In the genomic region with DNA sequence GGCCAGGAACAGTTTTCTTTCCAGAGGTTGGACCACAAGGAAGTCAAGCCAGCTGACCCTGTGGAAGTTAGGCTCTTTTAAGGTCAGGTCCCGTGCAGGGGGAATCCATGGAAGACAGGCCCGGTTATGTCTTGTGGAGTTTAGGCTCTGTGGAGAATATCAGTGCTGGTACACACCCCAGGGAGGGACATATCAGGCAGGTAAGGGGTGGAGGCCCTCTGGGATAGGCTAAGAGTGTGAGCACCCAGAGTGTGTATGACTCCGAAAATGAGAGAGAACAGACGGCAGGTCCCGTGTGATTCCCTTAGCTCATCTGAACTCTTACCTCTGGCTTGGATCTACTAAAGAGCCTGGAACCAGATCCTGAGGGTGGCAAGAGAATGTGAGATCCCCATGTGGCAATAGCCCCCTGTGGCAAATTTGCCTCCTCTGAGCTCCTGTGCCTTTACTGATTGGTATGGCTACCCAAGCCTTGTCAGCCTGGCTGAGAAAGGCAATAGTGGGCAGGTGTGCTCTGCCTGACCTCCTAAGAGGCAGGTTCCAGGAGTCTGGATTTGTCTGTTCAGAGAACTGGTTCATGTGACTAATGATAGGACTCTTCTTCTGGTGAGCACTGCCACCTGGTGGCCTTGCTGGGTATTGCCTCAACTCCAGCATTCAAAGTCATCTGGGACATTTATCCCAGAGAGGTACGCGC, we compare ENCODE assay signal across 9 mouse cellular contexts. TPM values are rescaled to one million over a fixed set of nuclear protein-coding genes. Genes with fewer than 3 reads are reported as not detected.
DNase-seq lines count a peak whose midpoint lies in the region; ATAC-seq and TF ChIP-seq lines count a peak whose summit lies in the region.
"Had no signal": no experiment of that assay in that cellular context is flagged by ENCODE, and none has a peak within 500 bp of the region (broad histone marks: within the 10 kb centered on the region; RNA-seq: fewer than 3 reads in every experiment).

No protein-coding gene starts in this region.

- no peak overlapping the region for H3K4me3 ChIP-seq in ES-E14 (ENCODE audit: insufficient read depth in 1 of 2, low read depth in 1 of 2, low read length in 2 of 2, poor library complexity in 1 of 2, severe bottlenecking in 1 of 2)
- H3K4me3 ChIP-seq in forebrain, embryonic 13.5 days = no peak overlapping the region
- no peak overlapping the region for H3K4me3 ChIP-seq in hindbrain, embryonic 11.5 days (ENCODE audit: low read depth, low read length)
- H3K4me3 ChIP-seq: limb, embryonic 15.5 days had no signal

- H3K36me3 ChIP-seq in ES-E14 (ENCODE audit: control insufficient read depth, insufficient read depth, low read length, poor library complexity, severe bottlenecking) = no peaks in the 10 kb centered on the region
- H3K36me3 ChIP-seq in forebrain, embryonic 13.5 days (ENCODE audit: poor library complexity, severe bottlenecking) = no peaks in the 10 kb centered on the region
- no peaks in the 10 kb centered on the region for H3K36me3 ChIP-seq in hindbrain, embryonic 11.5 days (ENCODE audit: control insufficient read depth, insufficient read depth, low read length)
- H3K36me3 ChIP-seq: limb, embryonic 15.5 days had no signal

- no peak overlapping the region for H3K27ac ChIP-seq in ES-E14 (ENCODE audit: insufficient read depth, low read depth, low read length, poor library complexity, severe bottlenecking)
- no peak overlapping the region for H3K27ac ChIP-seq in forebrain, embryonic 13.5 days
- H3K27ac ChIP-seq in hindbrain, embryonic 11.5 days (ENCODE audit: low read depth, low read length) = no peak overlapping the region
- H3K27ac ChIP-seq: limb, embryonic 15.5 days had no signal

- H3K27me3 ChIP-seq in forebrain, embryonic 13.5 days = no peaks in the 10 kb centered on the region
- no peaks in the 10 kb centered on the region for H3K27me3 ChIP-seq in hindbrain, embryonic 11.5 days (ENCODE audit: control insufficient read depth, insufficient read depth, low read length)

- H3K9me3 ChIP-seq in ES-E14 (ENCODE audit: control insufficient read depth, insufficient read depth, low read depth, low read length) = no peaks in the 10 kb centered on the region
- H3K9me3 ChIP-seq in forebrain, embryonic 13.5 days (replicated peaks) = no peaks in the 10 kb centered on the region
- no peaks in the 10 kb centered on the region for H3K9me3 ChIP-seq in hindbrain, embryonic 11.5 days (ENCODE audit: control insufficient read depth, low read length)
- H3K9me3 ChIP-seq: limb, embryonic 15.5 days had no signal

- in situ Hi-C loops in ES-E14 (cut with MboI; ENCODE audit: low sequenced_read_pairs in 2 of 2, unreplicated experiment in 2 of 2) = loop anchor here in 1 of 2 experiments (25.0 kb wide), 1 partner anchor 260 kb away; no protein-coding TSS in a partner anchor

- no peak overlapping the region for H3K9ac ChIP-seq in ES-E14 (ENCODE audit: insufficient read depth, low read depth, low read length, poor library complexity, severe bottlenecking)
- H3K9ac ChIP-seq in forebrain, embryonic 13.5 days = no peak overlapping the region
- H3K9ac ChIP-seq in hindbrain, embryonic 11.5 days (ENCODE audit: low read depth, low read length) = no peak overlapping the region
- H3K9ac ChIP-seq: limb, embryonic 15.5 days had no signal

- DNase-seq in ES-E14 (ENCODE audit: low read depth, low spot score) = peak; percentile 86
- DNase-seq in c-Kit-positive CD71-negative TER-119-negative erythroid progenitor cells, embryonic 14.5 days (ENCODE audit: low read depth) = peak; percentile 64
- peak; percentile 92 for DNase-seq in hindbrain, embryonic 11.5 days (ENCODE audit: low spot score)
- DNase-seq in layer of hippocampus, postnatal 14 days (ENCODE audit: low spot score in 2 of 2) = peak; percentile 88 to 92
- peak; percentile 80 for DNase-seq in lung, postnatal 14 days
- DNase-seq in retina, postnatal 1 day = peak; percentile 86
- peak; percentile 40 to 57 for DNase-seq in thymus, postnatal 36 days

- ATAC-seq in forebrain, embryonic 13.5 days = peak; percentile 75
- ATAC-seq in hindbrain, embryonic 11.5 days (ENCODE audit: low FRiP score) = peak; percentile 61

- WGBS in forebrain, embryonic 13.5 days = 59% methylated on average over 7 of the region's 7 CpGs
- WGBS in hindbrain, embryonic 11.5 days = 61% methylated on average over 7 of the region's 7 CpGs

- peaks cover 0 to 1% of the 10 kb centered on the region in 2 experiments; a peak in 2 of 4 replicates for H3K4me1 ChIP-seq in ES-E14 (ENCODE audit: control insufficient read depth in 2 of 2, insufficient read depth in 2 of 2, low read length in 2 of 2, poor library complexity in 1 of 2)
- H3K4me1 ChIP-seq in forebrain, embryonic 13.5 days = no peaks in the 10 kb centered on the region
- H3K4me1 ChIP-seq in hindbrain, embryonic 11.5 days (replicated peaks; ENCODE audit: control insufficient read depth, insufficient read depth, low read length) = 0 out of 2 replicates have a peak, but pooled peaks cover 4% of the 10 kb centered on the region
- H3K4me1 ChIP-seq: limb, embryonic 15.5 days had no signal

- H3K4me2 ChIP-seq in forebrain, embryonic 13.5 days = no peak overlapping the region
- no peak overlapping the region for H3K4me2 ChIP-seq in hindbrain, embryonic 11.5 days (replicated peaks; ENCODE audit: low read depth, low read length)
- H3K4me2 ChIP-seq: limb, embryonic 15.5 days had no signal

TF ChIP-seq in ES-E14, 5 proteins besides CTCF, POLR2A, EP300 and RAD21:
- 0 out of 2 replicates have a peak, but pooled peaks have one; percentile 27 for TF ChIP-seq MAFK (IDR thresholded peaks at IDR 0.05; ENCODE audit: insufficient read depth, low read depth, low read length)
- no peak for TF ChIP-seq CHD2 (IDR thresholded peaks at IDR 0.05; ENCODE audit: low read depth, low read length)
- no peak for TF ChIP-seq ZNF384 (IDR thresholded peaks at IDR 0.05; ENCODE audit: low read depth, low read length)
- TF ChIP-seq ZC3H11A (IDR thresholded peaks at IDR 0.05; ENCODE audit: borderline replicate concordance, low read depth, low read length) = peak; percentile 97
- TF ChIP-seq HCFC1 (IDR thresholded peaks at IDR 0.05; ENCODE audit: borderline replicate concordance, insufficient read depth, low read length) = no peak
TF ChIP-seq in ES-E14: peak in this region for 2.

RNA-seq across cellular contexts. Expression of gene Chrna4, which starts 28.5 kb away (rescaled TPM):
- 0.71 and 0.90 TPM in 2 replicates for total RNA-seq in ES-E14 (2012; rRNA removed)
- polyA plus RNA-seq in forebrain, embryonic 13.5 days (2015; fragmentation: Nextera tagmentation; extraction: Ambion mirVana) = 13.0 and 13.4 TPM in 2 replicates
- polyA plus RNA-seq in hindbrain, embryonic 11.5 days (2014; fragmentation: Nextera tagmentation; extraction: Ambion mirVana) = 45.0 and 54.1 TPM in 2 replicates
- total RNA-seq in layer of hippocampus, postnatal 14 days (2021) = 10 to 100 TPM; 17.9 to 29.9 TPM
